Mouse (Mus musculus) cortical plate, adult 2 months (tissue): ENCODE data around the gene Atad5.

Experiments used
- CTCF ChIP-seq: fragments of 200-500 bp; IDR thresholded peaks from 2 replicates; pipeline ENCODE4 v1.5.1; 2011; ENCODE audit warnings: mild to moderate bottlenecking, control low read depth, low read length; ENCODE audit not compliant: insufficient read depth; ENCODE audit errors: extremely low read depth
- POLR2A ChIP-seq: fragments of 200-500 bp; IDR thresholded peaks from 2 replicates; pipeline ENCODE4 v1.6.1; 2011; ENCODE audit warnings: mild to moderate bottlenecking, low read length, control low read depth; ENCODE audit not compliant: insufficient read depth; ENCODE audit errors: extremely low read depth

GRCm38 (mm10) chr11:80163362-80164116 is 74.3 kb downstream of the Atad5 start:
- TF ChIP-seq POLR2A (no peak), CTCF (no peak)
